Mouse (Mus musculus) kidney, adult 2 months (tissue): ENCODE measurements at regions not wholly inside any gene's neighbourhood (a gene's known extent, or its start where the extent isn't known, plus 50 kb on each side); places are given as distances from the start of the nearest gene placed in this dataset.

Experiments
- DNase-seq: peaks from one replicate; pipeline ENCODE4 v3.0.0; 2021
- H3K27ac ChIP-seq: fragments of 200-500 bp; 2 replicates; pipeline ENCODE4 v1.5.1; 2012; ENCODE audit warnings: low read depth, low read length, control low read depth, inconsistent platforms; ENCODE audit not compliant: insufficient read depth
- H3K27me3 ChIP-seq: fragments of 200-500 bp; replicated peaks from 2 replicates; pipeline ENCODE4 v1.6.1; 2012; ENCODE audit warnings: mild to moderate bottlenecking, moderate library complexity, low read length, inconsistent platforms; ENCODE audit not compliant: control insufficient read depth, insufficient read depth
- H3K36me3 ChIP-seq: fragments of 200-500 bp; 2 replicates; pipeline ENCODE4 v1.6.1; 2012; ENCODE audit warnings: mild to moderate bottlenecking, moderate library complexity, low read length, inconsistent platforms; ENCODE audit not compliant: control insufficient read depth, insufficient read depth
- H3K4me1 ChIP-seq: fragments of 200-500 bp; 2 replicates; pipeline ENCODE4 v1.6.1; 2011; ENCODE audit warnings: low read length; ENCODE audit not compliant: control insufficient read depth, insufficient read depth
- H3K4me3 ChIP-seq: fragments of 200-500 bp; 2 replicates; pipeline ENCODE4 v1.5.1; 2011; ENCODE audit warnings: mild to moderate bottlenecking, low read depth, low read length, control low read depth; ENCODE audit not compliant: insufficient read depth
- CTCF ChIP-seq: fragments of 200-500 bp; conservative IDR thresholded peaks from 2 replicates; pipeline ENCODE4 v1.5.1; 2011; ENCODE audit warnings: low read depth, mild to moderate bottlenecking, control low read depth, low read length, moderate library complexity, mixed read lengths; ENCODE audit not compliant: insufficient read depth, insufficient read length
- POLR2A ChIP-seq: fragments of 200-500 bp; IDR thresholded peaks from one replicate; pipeline ENCODE4 v1.6.1; 2011; ENCODE audit warnings: low read depth, low read length, control low read depth
- WGBS: fragments of 180-500 bp; shearing (Covaris S2); methylation state at CpG from one replicate; pipeline ENCODE4 v1.1.7; 2018; 5-methylcytosine and 5-hydroxymethylcytosine counted together

DNA sequence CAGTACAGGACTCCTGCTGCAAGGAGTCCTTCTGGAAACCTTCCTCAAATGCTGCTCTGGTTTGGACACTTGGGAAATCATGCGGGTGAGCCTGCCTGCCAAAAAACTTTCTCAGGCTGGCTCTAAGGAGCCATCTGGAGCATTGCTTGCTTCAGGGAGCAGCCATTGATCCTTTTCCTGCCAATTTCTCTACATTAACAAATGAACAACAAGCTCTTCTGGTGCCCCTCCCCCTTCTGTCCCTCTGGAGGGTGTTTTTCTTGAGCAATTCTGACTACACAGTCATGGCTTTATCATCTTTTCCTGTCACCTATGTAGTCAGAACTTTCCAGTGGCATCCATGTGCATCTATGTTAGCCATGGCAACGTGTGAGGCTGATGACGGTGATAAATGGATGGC, 84.5 kb downstream of the Fam43a start:
- DNase-seq, result peak; percentile 33
- Histone ChIP-seq H3K36me3 (no peaks in the 10 kb centered on the region), H3K4me3 (no peak overlapping the region)

GRCm38 (mm10) chr16:30686536-30686935, 87.0 kb downstream of the Fam43a start:
- Histone ChIP-seq H3K27me3 (no peaks in the 10 kb centered on the region), H3K27ac (no peak overlapping the region; the same call in 1 of the 2 replicates), H3K4me3 (no peak overlapping the region), H3K36me3 (no peaks in the 10 kb centered on the region), H3K4me1 (peaks cover 4% of the 10 kb centered on the region; the same call in 1 of the 2 replicates)
- TF ChIP-seq POLR2A (no peak), CTCF (no peak)
- 70% methylated on average over 6 of the region's 6 CpGs for WGBS
- DNase-seq, result no peak

More for the DNA sequence above, 84.5 kb downstream of the Fam43a start:
- no peak for TF ChIP-seq POLR2A
- TF ChIP-seq CTCF, result no peak
- WGBS, result 93% methylated on average over 3 of the region's 3 CpGs
- Histone ChIP-seq H3K4me1 (peaks cover 4% of the 10 kb centered on the region; the same call in 1 of the 2 replicates), H3K27ac (no peak overlapping the region), H3K27me3 (no peaks in the 10 kb centered on the region)

DNA sequence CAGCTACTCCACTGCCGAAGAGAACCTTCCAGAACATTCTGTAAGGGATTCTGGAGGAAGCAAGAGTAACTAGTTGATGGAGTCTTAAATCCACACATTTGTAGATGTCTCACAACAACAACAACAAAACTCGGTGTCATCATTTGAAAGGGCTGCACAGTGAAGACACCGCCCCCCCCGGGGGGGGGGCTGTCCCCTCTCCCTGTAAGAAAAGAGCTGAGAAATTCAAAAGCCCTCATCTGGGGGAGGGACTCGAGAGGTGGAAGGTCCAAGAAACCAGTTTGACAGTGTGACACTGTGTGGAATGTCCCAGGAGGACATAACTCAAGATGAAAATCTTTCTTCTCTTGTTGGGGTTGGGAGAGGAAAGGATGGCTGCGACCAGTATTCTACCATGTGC, 87.7 kb downstream of the Fam43a start:
- H3K4me3 ChIP-seq, result no peak overlapping the region
- H3K36me3 ChIP-seq, result no peaks in the 10 kb centered on the region
- peaks cover 9% of the 10 kb centered on the region for H3K4me1 ChIP-seq
- DNase-seq, result no peak
- TF ChIP-seq CTCF (no peak), POLR2A (no peak)
- no peaks in the 10 kb centered on the region for H3K27me3 ChIP-seq
- 77% methylated on average over 6 of the region's 6 CpGs for WGBS
- no peak overlapping the region; the same call in 1 of the 2 replicates for H3K27ac ChIP-seq

DNA sequence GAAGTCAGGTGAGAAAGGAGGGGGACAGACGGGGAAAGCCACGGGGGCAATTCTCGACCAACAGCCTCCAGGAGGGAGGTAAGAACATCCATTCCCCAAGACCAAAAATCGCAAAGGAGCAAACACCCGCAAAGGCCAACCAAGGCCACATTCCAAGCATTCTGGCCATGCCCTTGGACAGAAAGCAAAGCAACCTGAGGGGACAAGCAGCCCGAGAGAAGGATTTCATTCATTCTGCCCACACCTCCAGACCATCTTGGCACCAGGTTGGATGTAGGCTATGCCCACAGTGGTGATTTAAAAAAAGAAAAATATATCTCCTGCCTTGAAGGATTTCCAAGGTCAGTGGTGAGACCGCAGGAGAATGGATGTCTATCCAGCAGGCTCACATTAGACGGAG, 88.2 kb downstream of the Fam43a start:
- no peak overlapping the region for H3K4me3 ChIP-seq
- H3K36me3 ChIP-seq, result no peaks in the 10 kb centered on the region
- WGBS, result 60% methylated on average over 8 of the region's 8 CpGs
- H3K27ac ChIP-seq, result peak overlapping the region; percentile 6
- no peak for TF ChIP-seq POLR2A
- no peak for TF ChIP-seq CTCF
- H3K27me3 ChIP-seq, result no peaks in the 10 kb centered on the region
- peak; percentile 62 for DNase-seq
- peaks cover 11% of the 10 kb centered on the region for H3K4me1 ChIP-seq

GRCm38 (mm10) chr16:30690531-30690930, 91.0 kb downstream of the Fam43a start:
- no peak overlapping the region for H3K27ac ChIP-seq

GRCm38 (mm10) chr16:30691964-30692363, 92.4 kb downstream of the Fam43a start:
- Histone ChIP-seq H3K27ac (peak overlapping the region; percentile 79), H3K4me1 (peaks cover 17% of the 10 kb centered on the region), H3K4me3 (no peak overlapping the region), H3K27me3 (no peaks in the 10 kb centered on the region), H3K36me3 (no peaks in the 10 kb centered on the region)
- peak; percentile 57 for DNase-seq
- WGBS, result 74% methylated on average over 15 of the region's 15 CpGs
- TF ChIP-seq CTCF (no peak), POLR2A (no peak)

More at GRCm38 (mm10) chr16:30690531-30690930, 91.0 kb downstream of the Fam43a start:
- no peak for DNase-seq
- H3K4me1 ChIP-seq, result peaks cover 17% of the 10 kb centered on the region
- TF ChIP-seq POLR2A (no peak), CTCF (no peak)
- no peak overlapping the region for H3K4me3 ChIP-seq
- H3K36me3 ChIP-seq, result no peaks in the 10 kb centered on the region
- H3K27me3 ChIP-seq, result no peaks in the 10 kb centered on the region
- 81% methylated on average over 4 of the region's 4 CpGs for WGBS

GRCm38 (mm10) chr16:30692541-30693141, 93.1 kb downstream of the Fam43a start:
- Histone ChIP-seq H3K36me3 (no peaks in the 10 kb centered on the region), H3K4me3 (no peak overlapping the region), H3K27me3 (no peaks in the 10 kb centered on the region), H3K4me1 (peaks cover 17% of the 10 kb centered on the region), H3K27ac (peak overlapping the region; percentile 79)
- peak; percentile 90 for DNase-seq
- WGBS, result 42% methylated on average over 5 of the region's 5 CpGs
- no peak for TF ChIP-seq CTCF
